Mouse (Mus musculus): ENCODE data around the gene Atp11a.

GRCm38 (mm10) chr8:12759963-12760362 lies 3.1 kb downstream of the Atp11a start:
- TF ChIP-seq CTCF (IDR thresholded peaks at IDR 0.05; ENCODE audit: low read depth) (no peak), EP300 (optimal IDR thresholded peaks at IDR 0.05) (no peak)
